Mouse (Mus musculus) embryonic facial prominence, embryonic 11.5 days (tissue): ENCODE measurements around the gene Il17c. TPM values are rescaled to one million over a fixed set of nuclear protein-coding genes. Genes with fewer than 3 reads are reported as not detected.
A peak's percentile ranks its signal among the peaks of the same experiment; 100 is the strongest.

Experiments used
- ATAC-seq: fragments of 200-750 bp; cut with Nextera tagmentation; replicated peaks from 2 replicates; pipeline ENCODE4 v1.8.0; 2017; ENCODE audit warnings: low read depth; ENCODE audit not compliant: insufficient number of reproducible peaks, low FRiP score, low TSS enrichment
- DNase-seq: peaks from one replicate; pipeline ENCODE4 v3.0.0-alpha.2; 2015; ENCODE audit warnings: low spot score
- H3K27ac ChIP-seq: fragments of 300-500 bp; sonication (generic); replicated peaks from 2 replicates; pipeline ENCODE4 v1.5.1; 2014; ENCODE audit warnings: mild to moderate bottlenecking, low read depth, low read length, control low read depth
- H3K27me3 ChIP-seq: fragments of 300-500 bp; sonication (generic); 2 replicates; pipeline ENCODE4 v1.6.1; 2014; ENCODE audit warnings: mild to moderate bottlenecking, low read length, moderate library complexity, mixed read lengths; ENCODE audit not compliant: control insufficient read depth, insufficient read depth
- H3K36me3 ChIP-seq: fragments of 300-500 bp; sonication (generic); replicated peaks from 2 replicates; pipeline ENCODE4 v1.6.1; 2014; ENCODE audit warnings: low read depth, mild to moderate bottlenecking, low read length, moderate library complexity, mixed read lengths; ENCODE audit not compliant: control insufficient read depth, insufficient read depth
- H3K4me1 ChIP-seq: fragments of 300-500 bp; sonication (generic); 2 replicates; pipeline ENCODE4 v1.6.1; 2014; ENCODE audit warnings: low read length, mixed read lengths; ENCODE audit not compliant: control insufficient read depth, insufficient read depth
- H3K4me2 ChIP-seq: fragments of 300-500 bp; sonication (generic); 2 replicates; pipeline ENCODE4 v1.6.1; 2014; ENCODE audit warnings: low read depth, mild to moderate bottlenecking, control low read depth, low read length, moderate library complexity
- H3K4me3 ChIP-seq: fragments of 300-500 bp; sonication (generic); 2 replicates; pipeline ENCODE4 v1.5.1; 2014; ENCODE audit warnings: low read depth, low read length, control low read depth
- H3K9ac ChIP-seq: fragments of 300-500 bp; sonication (generic); replicated peaks from 2 replicates; pipeline ENCODE4 v1.6.1; 2014; ENCODE audit warnings: mild to moderate bottlenecking, control low read depth, low read length
- H3K9me3 ChIP-seq: fragments of 300-500 bp; sonication (generic); replicated peaks from 2 replicates; pipeline ENCODE4 v1.6.1; 2016; ENCODE audit warnings: mild to moderate bottlenecking, low read length, inconsistent platforms, mixed read lengths; ENCODE audit not compliant: control insufficient read depth
- WGBS: fragments of 180-500 bp; shearing (Covaris S2); extraction: QIAGEN DNeasy Blood & Tissue Kit; methylation state at CpG from one replicate; pipeline ENCODE4 v1.1.7; 2014; 5-methylcytosine and 5-hydroxymethylcytosine counted together
- polyA plus RNA-seq: library from polyadenylated mRNA; unstranded; fragments of >200 nt; fragmentation: Nextera tagmentation; extraction: Ambion mirVana; gene quantifications from 2 replicates; pipeline ENCODE4 v1.2.1, GENCODE M21; 2014

Il17c gene
- polyA plus RNA-seq, 1 experiment from 2014 or later = not detected

DNA sequence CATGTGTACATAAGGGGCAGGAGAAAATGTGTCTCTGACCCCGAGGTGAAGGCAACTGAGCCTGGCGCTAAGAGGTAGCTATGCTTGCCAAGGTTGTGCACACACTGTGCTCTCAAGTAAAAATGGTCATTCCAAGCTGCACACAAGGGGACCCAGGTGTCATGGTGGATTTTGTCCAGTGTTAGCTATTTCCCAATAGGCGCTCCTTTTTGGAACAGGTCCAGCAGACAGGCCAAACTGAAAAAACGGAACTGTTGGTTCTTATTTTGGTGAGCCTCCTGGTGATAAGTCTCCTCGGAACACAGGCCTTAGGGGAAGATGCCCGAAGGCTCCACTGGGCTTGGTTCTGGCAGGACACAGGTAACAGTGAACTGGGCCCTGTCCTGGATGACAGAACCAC, 32.6 kb downstream of the Il17c start:
- no peaks in the 10 kb centered on the region for H3K36me3 ChIP-seq
- H3K27me3 ChIP-seq = peaks cover under 1% of the 10 kb centered on the region
- no peak overlapping the region for H3K4me3 ChIP-seq
- H3K4me1 ChIP-seq = no peaks in the 10 kb centered on the region
- no peaks in the 10 kb centered on the region for H3K9me3 ChIP-seq
- H3K27ac ChIP-seq = no peak overlapping the region
- DNase-seq = no peak
- H3K9ac ChIP-seq = no peak overlapping the region
- ATAC-seq = no peak
- WGBS = 87% methylated on average over 6 of the region's 6 CpGs
- H3K4me2 ChIP-seq = no peak overlapping the region

- no peak overlapping the region for H3K4me2 ChIP-seq
- no peaks in the 10 kb centered on the region for H3K36me3 ChIP-seq
- H3K27ac ChIP-seq = no peak overlapping the region
- H3K27me3 ChIP-seq = peaks cover 19% of the 10 kb centered on the region
- 75% methylated on average over 11 of the region's 11 CpGs for WGBS
- H3K9ac ChIP-seq = no peak overlapping the region
- ATAC-seq (no peak), DNase-seq (no peak)
- no peaks in the 10 kb centered on the region for H3K9me3 ChIP-seq
- no peak overlapping the region for H3K4me3 ChIP-seq
- H3K4me1 ChIP-seq = peaks cover 8% of the 10 kb centered on the region
These were observed 35.4 kb downstream of the Il17c start for GRCm38 (mm10) chr8:122457171-122457570.

DNA sequence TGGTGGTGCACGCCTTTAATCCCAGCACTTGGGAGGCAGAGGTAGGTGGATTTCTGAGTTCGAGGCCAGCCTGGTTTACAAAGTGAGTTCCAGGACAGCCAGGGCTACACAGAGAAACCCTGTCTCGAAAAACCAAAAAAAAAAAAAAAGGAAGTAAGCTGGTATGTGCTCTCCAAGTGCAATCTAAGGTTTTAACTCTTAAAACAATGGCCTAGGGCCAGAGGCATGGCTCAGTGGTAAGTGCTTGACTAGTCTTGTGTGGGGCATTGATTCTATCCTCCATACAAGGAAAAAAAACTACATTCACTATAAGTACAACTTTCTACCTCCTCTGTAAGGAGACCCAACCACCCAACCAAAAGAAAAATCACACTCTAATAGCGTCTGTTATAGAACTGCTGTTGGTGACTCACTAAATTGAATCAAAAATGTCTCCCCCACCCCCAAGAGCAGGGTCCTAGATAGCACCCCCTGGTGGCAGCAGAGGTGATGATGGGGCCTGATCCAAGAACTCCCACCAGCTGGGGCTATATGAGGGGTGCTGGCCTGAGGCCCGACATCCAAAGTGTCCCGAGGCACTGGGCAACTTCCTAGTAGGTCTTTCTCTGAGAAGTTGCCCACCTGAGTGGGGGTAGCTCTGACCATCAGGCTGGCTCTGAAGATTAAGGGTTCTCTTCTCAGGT, 37.5 kb downstream of the Il17c start:
- DNase-seq (peak; percentile 27), ATAC-seq (no peak)
- no peaks in the 10 kb centered on the region for H3K36me3 ChIP-seq
- H3K4me1 ChIP-seq = peaks cover 8% of the 10 kb centered on the region
- H3K9ac ChIP-seq = no peak overlapping the region
- WGBS = 56% methylated on average over 6 of the region's 6 CpGs
- no peak overlapping the region for H3K4me3 ChIP-seq
- no peak overlapping the region for H3K27ac ChIP-seq
- peaks cover 19% of the 10 kb centered on the region for H3K27me3 ChIP-seq
- no peak overlapping the region for H3K4me2 ChIP-seq
- H3K9me3 ChIP-seq = no peaks in the 10 kb centered on the region

DNA sequence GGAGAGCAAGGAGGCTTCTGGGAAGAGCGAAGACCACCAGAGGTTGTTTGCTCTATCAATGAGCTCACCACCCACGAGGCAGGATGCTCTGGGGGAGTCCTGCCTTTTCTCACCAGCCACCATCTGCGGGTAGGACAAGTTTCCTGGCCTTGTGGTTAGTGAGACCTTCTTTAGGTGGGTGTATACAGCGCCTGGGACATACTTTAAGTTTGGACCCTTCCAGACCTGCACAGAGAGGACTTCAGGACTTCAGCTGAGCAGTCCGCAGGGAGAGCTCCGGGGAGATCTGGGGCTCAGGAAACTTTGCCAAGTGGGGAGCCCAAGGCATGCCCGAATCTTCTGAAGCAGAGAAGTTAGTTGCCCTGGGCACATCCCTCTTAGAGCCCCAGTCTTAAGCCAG, 38.2 kb downstream of the Il17c start:
- ATAC-seq (no peak), DNase-seq (no peak)
- H3K27ac ChIP-seq = no peak overlapping the region
- H3K9me3 ChIP-seq = no peaks in the 10 kb centered on the region
- WGBS = 21% methylated on average over 7 of the region's 7 CpGs
- peaks cover 8% of the 10 kb centered on the region for H3K4me1 ChIP-seq
- no peaks in the 10 kb centered on the region for H3K36me3 ChIP-seq
- peaks cover 19% of the 10 kb centered on the region for H3K27me3 ChIP-seq
- H3K4me3 ChIP-seq = peak overlapping the region; percentile 26
- H3K4me2 ChIP-seq = no peak overlapping the region; the same call in 1 of the 2 replicates
- H3K9ac ChIP-seq = no peak overlapping the region

- Histone ChIP-seq H3K4me3 (peak within 1 kb of the TSS; percentile 26), H3K9me3 (no peaks in the 10 kb centered on the region), H3K36me3 (no peaks in the 10 kb centered on the region), H3K4me1 (peaks cover 8% of the 10 kb centered on the region), H3K4me2 (peak within 1 kb of the TSS; percentile 45), H3K9ac (no peak within 1 kb of the TSS), H3K27ac (no peak within 1 kb of the TSS), H3K27me3 (peaks cover 19% of the 10 kb centered on the region)
- DNase-seq (peak; percentile 65), ATAC-seq (peak; percentile 77)
- WGBS = 3% methylated on average over 50 of the region's 56 CpGs
These were observed 39.0 kb downstream of the Il17c start, which contains the start of gene Snai3 for GRCm38 (mm10) chr8:122460524-122461472. Gene Snai3 (minus strand): TSS chr8:122460733.

- Histone ChIP-seq H3K9me3 (no peaks in the 10 kb centered on the region), H3K4me3 (no peak overlapping the region), H3K27me3 (peaks cover 19% of the 10 kb centered on the region), H3K4me1 (peaks cover 8% of the 10 kb centered on the region), H3K36me3 (no peaks in the 10 kb centered on the region), H3K9ac (no peak overlapping the region), H3K27ac (no peak overlapping the region), H3K4me2 (no peak overlapping the region)
- WGBS = 59% methylated on average over 11 of the region's 11 CpGs
- DNase-seq = no peak
- ATAC-seq = no peak
These were observed 39.8 kb downstream of the Il17c start for GRCm38 (mm10) chr8:122461473-122462148.

DNA sequence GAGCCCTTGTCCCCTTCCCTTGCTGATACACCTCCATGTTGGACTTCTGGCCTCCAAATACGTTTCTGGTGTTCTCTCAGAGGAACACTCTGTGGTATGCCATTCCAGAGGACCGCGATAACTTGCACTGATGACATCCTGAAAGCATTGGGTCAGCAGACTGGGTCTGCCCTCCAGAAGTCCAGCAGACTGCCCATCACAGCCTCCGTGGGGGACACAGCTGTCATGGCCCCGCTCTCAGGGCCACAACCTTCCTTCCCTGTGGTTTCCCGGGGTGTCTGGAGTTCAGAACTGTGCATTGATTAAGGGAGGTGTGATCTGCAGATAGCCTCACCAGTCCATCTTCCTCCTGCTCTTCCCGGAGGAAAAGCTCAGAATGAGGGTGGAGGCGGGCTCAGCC, 40.7 kb downstream of the Il17c start:
- Histone ChIP-seq H3K4me1 (peaks cover 8% of the 10 kb centered on the region), H3K4me3 (no peak overlapping the region), H3K36me3 (no peaks in the 10 kb centered on the region), H3K9me3 (no peaks in the 10 kb centered on the region), H3K4me2 (no peak overlapping the region), H3K27ac (no peak overlapping the region), H3K27me3 (peaks cover 19% of the 10 kb centered on the region), H3K9ac (no peak overlapping the region)
- ATAC-seq (no peak), DNase-seq (no peak)
- WGBS = 74% methylated on average over 8 of the region's 8 CpGs
